Mouse (Mus musculus) neural tube, embryonic 14.5 days (tissue): ENCODE measurements around the gene Gabrd. TPM values are rescaled to one million over a fixed set of nuclear protein-coding genes. Genes with fewer than 3 reads are reported as not detected.

ENCODE experiments used
- ATAC-seq: fragments of 200-750 bp; cut with Nextera tagmentation; 2 replicates; pipeline ENCODE4 v1.8.0; 2017; ENCODE audit warnings: low read depth, mild to moderate bottlenecking, moderate TSS enrichment, moderate library complexity
- H3K27ac ChIP-seq: fragments of 300-500 bp; sonication (generic); 2 replicates; pipeline ENCODE4 v1.5.1; 2014; ENCODE audit warnings: low read depth, mild to moderate bottlenecking, control low read depth, low read length, moderate library complexity, mixed read lengths
- H3K27me3 ChIP-seq: fragments of 300-500 bp; sonication (generic); 2 replicates; pipeline ENCODE4 v1.6.1; 2014; ENCODE audit warnings: low read length; ENCODE audit not compliant: control insufficient read depth, insufficient read depth
- H3K36me3 ChIP-seq: fragments of 300-500 bp; sonication (generic); 2 replicates; pipeline ENCODE4 v1.6.1; 2014; ENCODE audit warnings: low read length, mixed read lengths; ENCODE audit not compliant: control insufficient read depth, insufficient read depth
- H3K4me1 ChIP-seq: fragments of 300-500 bp; sonication (generic); 2 replicates; pipeline ENCODE4 v1.6.1; 2014; ENCODE audit warnings: low read length; ENCODE audit not compliant: control insufficient read depth, insufficient read depth
- H3K4me2 ChIP-seq: fragments of 300-500 bp; sonication (generic); 2 replicates; pipeline ENCODE4 v1.6.1; 2014; ENCODE audit warnings: mild to moderate bottlenecking, low read depth, low read length, control low read depth
- H3K4me3 ChIP-seq: fragments of 300-500 bp; sonication (generic); 2 replicates; pipeline ENCODE4 v1.5.1; 2014; ENCODE audit warnings: low read depth, low read length, control low read depth, mixed read lengths
- H3K9ac ChIP-seq: fragments of 300-500 bp; sonication (generic); replicated peaks from 2 replicates; pipeline ENCODE4 v1.6.1; 2014; ENCODE audit warnings: low read depth, mild to moderate bottlenecking, control low read depth, low read length, mixed read lengths
- H3K9me3 ChIP-seq: fragments of 300-500 bp; sonication (generic); 2 replicates; pipeline ENCODE4 v1.6.1; 2016; ENCODE audit warnings: low read length; ENCODE audit not compliant: control insufficient read depth
- WGBS: fragments of 180-500 bp; shearing (Covaris S2); extraction: QIAGEN DNeasy Blood & Tissue Kit; methylation state at CpG from one replicate; pipeline ENCODE4 v1.1.7; 2014; 5-methylcytosine and 5-hydroxymethylcytosine counted together
- polyA plus RNA-seq: library from polyadenylated mRNA; unstranded; fragments of >200 nt; fragmentation: Nextera tagmentation; extraction: Ambion mirVana; gene quantifications from 2 replicates; pipeline ENCODE4 v1.2.1, GENCODE M21; 2014

Gabrd gene
- polyA plus RNA-seq, 1 experiment from 2014 or later: 0.13 TPM

DNA sequence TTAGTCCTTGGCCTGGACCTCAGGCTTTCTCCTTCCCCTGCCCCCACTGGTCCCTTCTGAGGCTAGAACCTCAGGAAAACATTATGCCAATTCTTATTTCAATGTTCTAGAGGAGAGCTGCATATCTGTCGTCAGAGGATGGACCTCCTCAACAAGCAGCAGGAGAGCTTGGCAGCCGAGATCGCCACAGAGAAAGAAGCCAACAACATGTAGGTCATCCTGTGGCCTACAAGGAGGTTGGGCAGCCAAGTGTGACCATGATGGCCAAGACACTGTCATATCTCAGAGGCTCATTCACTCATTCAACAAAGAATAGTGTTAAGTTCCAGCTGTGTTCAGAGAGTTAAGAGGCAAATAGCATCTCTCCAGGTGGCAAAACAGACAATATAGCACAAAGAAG, 22.2 kb upstream of the Gabrd start:
- WGBS: 95% methylated on average over 3 of the region's 3 CpGs
- Histone ChIP-seq H3K4me1 (no peaks in the 10 kb centered on the region), H3K9ac (no peak overlapping the region), H3K9me3 (no peaks in the 10 kb centered on the region), H3K4me3 (no peak overlapping the region), H3K4me2 (no peak overlapping the region), H3K36me3 (no peaks in the 10 kb centered on the region), H3K27ac (no peak overlapping the region), H3K27me3 (no peaks in the 10 kb centered on the region)
- ATAC-seq: no peak

DNA sequence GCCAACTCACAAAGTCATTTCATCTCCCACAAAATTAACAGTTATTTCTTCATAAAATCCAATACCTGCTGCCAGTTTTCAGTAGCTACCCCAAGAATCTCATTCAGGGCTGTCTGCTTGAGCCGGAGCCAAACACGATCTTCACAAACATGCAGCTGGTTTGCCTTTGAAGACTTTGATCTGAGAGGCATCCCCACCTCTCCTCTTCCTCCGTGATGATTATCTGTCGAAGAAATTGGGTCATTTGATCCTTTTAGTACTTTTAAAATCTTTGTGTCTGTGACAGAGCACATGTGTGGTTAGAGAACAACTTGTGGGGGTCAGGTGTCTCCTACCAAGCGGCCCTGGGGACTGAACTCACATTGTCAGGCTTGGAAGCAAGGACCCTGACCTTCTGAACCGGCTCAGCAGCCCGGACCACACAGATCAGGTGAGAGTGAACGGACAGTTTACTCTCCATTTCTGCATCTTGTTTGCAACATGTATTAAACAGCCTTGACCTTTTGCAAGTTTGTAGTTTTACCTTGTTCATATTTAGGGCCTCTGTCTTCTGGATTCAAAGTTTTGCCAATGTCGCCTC, 16.8 kb upstream of the Gabrd start:
- Histone ChIP-seq H3K4me1 (peaks cover 3% of the 10 kb centered on the region; the same call in 1 of the 2 replicates), H3K9ac (no peak overlapping the region), H3K36me3 (no peaks in the 10 kb centered on the region), H3K4me3 (no peak overlapping the region), H3K4me2 (no peak overlapping the region), H3K9me3 (no peaks in the 10 kb centered on the region), H3K27me3 (no peaks in the 10 kb centered on the region), H3K27ac (no peak overlapping the region)
- 86% methylated on average over 9 of the region's 9 CpGs for WGBS
- ATAC-seq: no peak

DNA sequence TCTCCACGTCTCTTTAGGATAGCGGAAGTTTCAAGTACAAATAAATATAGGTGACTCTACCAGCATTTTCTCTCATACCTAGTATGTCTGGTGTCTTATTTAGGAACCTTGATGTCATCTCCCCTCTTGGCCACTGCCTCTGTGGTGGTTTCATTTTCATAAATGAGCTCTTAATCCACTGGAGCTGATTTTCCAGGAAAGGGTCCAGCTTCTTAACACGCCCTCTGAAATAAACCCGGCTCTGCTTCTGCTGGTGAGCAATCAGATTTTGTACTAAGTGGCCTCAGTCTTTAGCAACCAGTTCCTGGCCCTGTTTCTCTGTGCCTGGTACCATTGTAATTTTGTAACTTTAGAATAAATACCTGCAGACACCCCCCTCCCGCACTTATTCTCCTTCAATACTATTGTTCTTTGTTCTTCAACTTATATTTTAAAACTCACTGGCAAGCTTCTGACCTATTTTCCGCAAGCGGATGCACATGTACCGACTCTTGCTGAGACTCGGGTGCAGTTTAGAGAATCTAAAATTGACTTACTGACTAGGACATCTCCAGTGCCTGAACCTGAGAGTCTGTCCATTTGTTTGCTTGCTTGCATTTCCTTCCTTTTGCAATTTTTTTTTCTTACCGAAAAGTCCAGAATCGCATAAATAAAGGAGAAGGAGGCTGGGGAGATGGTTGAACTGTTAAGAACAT, 15.9 kb upstream of the Gabrd start:
- peaks cover 3% of the 10 kb centered on the region; the same call in 1 of the 2 replicates for H3K4me1 ChIP-seq
- no peaks in the 10 kb centered on the region for H3K9me3 ChIP-seq
- WGBS: 96% methylated on average over 11 of the region's 11 CpGs
- H3K9ac ChIP-seq: no peak overlapping the region
- no peak for ATAC-seq
- no peaks in the 10 kb centered on the region for H3K27me3 ChIP-seq
- H3K4me2 ChIP-seq: no peak overlapping the region
- H3K27ac ChIP-seq: no peak overlapping the region
- H3K36me3 ChIP-seq: no peaks in the 10 kb centered on the region
- H3K4me3 ChIP-seq: no peak overlapping the region

DNA sequence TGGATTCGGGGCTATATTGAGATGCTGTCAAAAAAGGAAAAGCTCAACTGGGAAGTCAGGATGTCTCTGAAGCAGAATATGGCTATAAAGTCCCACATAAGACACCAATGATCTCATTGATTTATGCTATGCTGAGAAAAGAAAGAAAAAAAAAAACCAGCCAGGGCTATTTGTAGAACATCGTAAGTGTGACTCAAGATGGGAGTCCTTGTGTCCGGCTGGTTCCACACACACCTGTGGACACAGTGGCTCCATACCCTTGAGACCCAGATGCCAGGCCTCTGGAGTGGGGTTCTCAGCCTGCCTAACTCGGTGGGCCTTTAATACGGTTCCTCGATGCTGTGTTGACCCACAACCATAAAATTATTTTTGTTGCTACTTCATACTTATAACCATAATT, 14.2 kb upstream of the Gabrd start:
- no peaks in the 10 kb centered on the region for H3K27me3 ChIP-seq
- H3K4me2 ChIP-seq: no peak overlapping the region
- H3K4me1 ChIP-seq: peaks cover 3% of the 10 kb centered on the region; the same call in 1 of the 2 replicates
- H3K27ac ChIP-seq: no peak overlapping the region
- no peak overlapping the region for H3K4me3 ChIP-seq
- no peak for ATAC-seq
- H3K9me3 ChIP-seq: no peaks in the 10 kb centered on the region
- H3K9ac ChIP-seq: no peak overlapping the region
- WGBS: 94% methylated on average over 6 of the region's 6 CpGs
- H3K36me3 ChIP-seq: no peaks in the 10 kb centered on the region

DNA sequence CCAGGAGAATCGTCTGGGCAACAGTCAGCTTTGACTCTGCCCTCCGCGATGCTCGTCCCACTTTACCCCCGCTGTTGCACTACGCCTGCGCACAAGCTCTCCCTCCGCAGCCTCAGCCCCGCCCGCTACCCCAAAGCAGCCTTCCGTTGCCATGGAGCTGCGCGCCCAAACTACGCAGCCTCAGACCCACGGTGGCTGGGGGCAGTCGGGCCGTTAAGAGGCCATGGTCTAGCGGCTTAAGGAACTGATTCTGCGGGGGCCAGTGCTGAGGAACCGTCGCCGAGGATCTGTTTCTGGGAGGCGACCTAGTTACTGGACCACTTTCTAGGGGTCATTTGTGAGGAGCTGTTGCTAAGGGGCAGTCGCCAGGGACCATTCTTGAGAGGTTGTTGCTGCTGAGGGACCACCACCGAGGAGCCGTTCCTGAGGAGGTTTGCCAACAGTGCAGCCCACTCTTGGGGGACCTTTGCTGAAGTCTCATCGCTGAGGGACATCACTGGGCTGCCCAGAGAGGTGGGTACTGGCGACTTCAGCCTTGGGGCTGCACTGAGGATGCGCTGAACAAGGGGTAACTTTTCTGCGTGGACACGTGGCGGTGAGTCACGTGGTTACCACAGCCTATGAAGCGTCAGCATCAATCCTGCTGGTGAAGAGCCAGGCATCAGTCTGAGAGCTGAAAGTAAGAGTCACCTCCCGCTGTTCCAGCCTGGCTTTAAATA, 11.3 kb upstream of the Gabrd start, which contains the start of gene Cfap74:
Gene Cfap74 (plus strand): TSS at position 133 of the 719 bp plus-strand sequence.
- under 1% methylated on average over 35 of the region's 35 CpGs for WGBS

DNA sequence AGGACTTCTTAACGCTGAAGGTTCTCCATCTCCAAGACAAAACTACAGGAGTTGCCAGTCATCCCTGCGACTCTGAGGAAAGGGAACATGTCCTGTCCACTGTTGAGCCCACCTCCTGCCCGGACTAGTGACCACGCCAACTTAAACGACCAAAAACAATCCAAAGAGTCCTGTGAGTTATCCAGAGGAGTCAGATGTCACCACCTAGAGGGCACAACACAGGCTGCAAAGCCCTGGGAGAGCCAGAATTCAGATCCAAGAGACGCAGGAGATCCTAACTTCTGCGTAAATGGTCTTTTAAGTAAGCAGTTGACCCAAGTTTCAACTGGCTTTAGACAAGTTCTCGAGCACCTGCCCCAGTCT, 10.8 kb upstream of the Gabrd start:
- Histone ChIP-seq H3K36me3 (no peaks in the 10 kb centered on the region), H3K4me3 (peak overlapping the region; percentile 54), H3K9me3 (no peaks in the 10 kb centered on the region), H3K4me1 (peaks cover 3% of the 10 kb centered on the region; the same call in 1 of the 2 replicates), H3K27me3 (no peaks in the 10 kb centered on the region), H3K27ac (no peak overlapping the region; the same call in 1 of the 2 replicates), H3K9ac (peak overlapping the region; percentile 34; the same call in 1 of the 2 replicates), H3K4me2 (peak overlapping the region; percentile 97)
- peak; percentile 39; the same call in 1 of the 2 replicates for ATAC-seq
- WGBS: under 1% methylated on average over 8 of the region's 8 CpGs

More for the DNA sequence above, 11.3 kb upstream of the Gabrd start, which contains the start of gene Cfap74:
- peak within 1 kb of the TSS; percentile 35; the same call in 1 of the 2 replicates for H3K27ac ChIP-seq
- no peaks in the 10 kb centered on the region for H3K36me3 ChIP-seq
- no peaks in the 10 kb centered on the region for H3K27me3 ChIP-seq
- no peaks in the 10 kb centered on the region for H3K9me3 ChIP-seq
- H3K4me2 ChIP-seq: peak within 1 kb of the TSS; percentile 97
- peak; percentile 99 for ATAC-seq
- peaks cover 3% of the 10 kb centered on the region; the same call in 1 of the 2 replicates for H3K4me1 ChIP-seq
- H3K9ac ChIP-seq: peak within 1 kb of the TSS; percentile 34; the same call in 1 of the 2 replicates
- H3K4me3 ChIP-seq: peak within 1 kb of the TSS; percentile 54

DNA sequence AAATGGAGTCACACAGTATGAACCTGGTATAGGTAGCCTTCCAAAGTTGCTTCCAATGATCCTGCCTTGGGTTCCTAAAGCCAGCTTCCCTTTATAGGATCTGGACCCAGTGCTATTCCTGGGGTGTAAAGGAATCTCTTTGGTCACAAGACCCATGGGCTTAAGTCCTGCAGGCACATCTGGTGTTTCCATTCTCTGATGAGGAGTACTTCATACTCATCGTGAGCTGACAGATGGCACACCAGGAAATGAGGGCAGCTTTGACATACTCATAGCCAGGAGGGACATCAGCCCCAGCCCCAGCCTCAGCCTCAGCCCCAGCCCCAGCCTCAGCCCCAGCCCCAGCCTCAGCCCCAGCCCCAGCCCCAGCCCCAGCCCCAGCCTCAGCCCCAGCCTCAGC, 4.6 kb upstream of the Gabrd start:
- 39% methylated on average over 1 of the region's 1 CpGs for WGBS
- Histone ChIP-seq H3K36me3 (no peaks in the 10 kb centered on the region), H3K9me3 (no peaks in the 10 kb centered on the region), H3K4me1 (0 out of 2 replicates have a peak, but pooled peaks cover 3% of the 10 kb centered on the region), H3K27me3 (peaks cover 10% of the 10 kb centered on the region), H3K4me3 (no peak overlapping the region), H3K9ac (no peak overlapping the region), H3K4me2 (no peak overlapping the region), H3K27ac (no peak overlapping the region)
- ATAC-seq: no peak

DNA sequence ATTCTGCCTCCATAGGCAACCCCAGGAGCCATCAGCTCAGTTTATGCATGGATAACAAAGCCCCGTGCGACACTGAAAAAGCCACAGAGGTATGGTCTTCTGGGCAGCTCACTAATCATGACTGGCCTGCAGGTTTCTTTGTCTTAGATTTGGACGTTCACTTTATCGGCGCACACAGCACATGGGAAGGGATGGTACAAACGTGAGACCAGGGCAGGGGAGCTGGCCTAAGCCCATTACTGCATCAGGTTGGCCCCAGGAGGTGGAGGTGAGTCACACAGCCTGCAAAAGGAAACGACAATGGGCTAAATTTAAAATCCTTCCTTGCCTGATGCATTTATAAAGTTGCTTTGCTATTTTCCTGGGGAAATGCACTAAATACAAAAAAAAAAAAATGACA, 3.2 kb upstream of the Gabrd start:
- WGBS: 69% methylated on average over 7 of the region's 7 CpGs
- no peak for ATAC-seq
- H3K27me3 ChIP-seq: peaks cover 21% of the 10 kb centered on the region

DNA sequence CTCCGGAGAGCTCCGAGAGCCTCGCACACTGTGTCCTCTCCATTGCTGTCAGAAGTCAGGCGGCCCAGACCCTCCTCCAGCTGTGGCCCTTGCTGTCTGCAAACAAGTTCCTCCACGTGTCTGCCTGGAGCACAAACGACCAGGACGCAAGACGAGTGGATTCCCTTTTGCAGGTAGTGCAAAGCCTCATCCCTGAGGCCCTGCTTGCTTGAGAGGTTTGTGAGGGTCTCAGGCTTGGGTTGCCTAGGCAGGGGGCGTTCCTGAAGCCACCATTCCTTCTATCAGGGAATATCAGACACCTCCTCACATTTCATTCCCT, 269 bp upstream of the Gabrd start:
- Histone ChIP-seq H3K36me3 (no peaks in the 10 kb centered on the region), H3K27ac (no peak overlapping the region), H3K4me2 (peak overlapping the region; percentile 68), H3K9me3 (no peaks in the 10 kb centered on the region), H3K27me3 (peaks cover 26% of the 10 kb centered on the region), H3K4me1 (0 out of 2 replicates have a peak, but pooled peaks cover 3% of the 10 kb centered on the region), H3K9ac (peak overlapping the region; percentile 25; the same call in 1 of the 2 replicates), H3K4me3 (peak overlapping the region; percentile 30)
- WGBS: 5% methylated on average over 9 of the region's 9 CpGs
- no peak for ATAC-seq

More for the DNA sequence above, 3.2 kb upstream of the Gabrd start:
- Histone ChIP-seq H3K4me1 (0 out of 2 replicates have a peak, but pooled peaks cover 3% of the 10 kb centered on the region), H3K4me2 (no peak overlapping the region), H3K36me3 (no peaks in the 10 kb centered on the region), H3K4me3 (no peak overlapping the region), H3K27ac (no peak overlapping the region), H3K9me3 (no peaks in the 10 kb centered on the region), H3K9ac (no peak overlapping the region)
